Mouse (Mus musculus) hindbrain, embryonic 12.5 days (tissue): ENCODE measurements around the gene Kctd11. TPM values are rescaled to one million over a fixed set of nuclear protein-coding genes. Genes with fewer than 3 reads are reported as not detected.
A peak's percentile ranks its signal among the peaks of the same experiment; 100 is the strongest.

Source experiments
- ATAC-seq: fragments of 200-750 bp; cut with Nextera tagmentation; 2 replicates; pipeline ENCODE4 v1.8.0; 2017; ENCODE audit warnings: moderate TSS enrichment; ENCODE audit not compliant: low FRiP score
- H3K27ac ChIP-seq: fragments of 300-500 bp; sonication (generic); 2 replicates; pipeline ENCODE4 v1.5.1; 2016; ENCODE audit warnings: mild to moderate bottlenecking
- H3K27me3 ChIP-seq: fragments of 300-500 bp; sonication (generic); 2 replicates; pipeline ENCODE4 v1.6.1; 2016; ENCODE audit warnings: mild to moderate bottlenecking
- H3K36me3 ChIP-seq: fragments of 300-500 bp; sonication (generic); 2 replicates; pipeline ENCODE4 v1.6.1; 2016; ENCODE audit warnings: mild to moderate bottlenecking
- H3K4me1 ChIP-seq: fragments of 300-500 bp; sonication (generic); 2 replicates; pipeline ENCODE4 v1.6.1; 2016
- H3K4me2 ChIP-seq: fragments of 300-500 bp; sonication (generic); replicated peaks from 2 replicates; pipeline ENCODE4 v1.6.1; 2016; ENCODE audit warnings: mild to moderate bottlenecking
- H3K4me3 ChIP-seq: fragments of 300-500 bp; sonication (generic); 2 replicates; pipeline ENCODE4 v1.5.1; 2016; ENCODE audit warnings: mild to moderate bottlenecking
- H3K9ac ChIP-seq: fragments of 300-500 bp; sonication (generic); 2 replicates; pipeline ENCODE4 v1.6.1; 2016; ENCODE audit warnings: mild to moderate bottlenecking, moderate library complexity
- H3K9me3 ChIP-seq: fragments of 300-500 bp; sonication (generic); replicated peaks from 2 replicates; pipeline ENCODE4 v1.6.1; 2016; ENCODE audit warnings: mild to moderate bottlenecking
- WGBS: fragments of 180-500 bp; shearing (Covaris S2); methylation state at CpG from one replicate; pipeline ENCODE4 v1.1.7; 2016; 5-methylcytosine and 5-hydroxymethylcytosine counted together
- polyA plus RNA-seq: library from polyadenylated mRNA; unstranded; fragments of >200 nt; fragmentation: Nextera tagmentation; extraction: Ambion mirVana; gene quantifications from 2 replicates; pipeline ENCODE4 v1.2.1, GENCODE M21; 2016

Gene Kctd11
- polyA plus RNA-seq, 1 experiment from 2014 or later, result 3.2 TPM

DNA sequence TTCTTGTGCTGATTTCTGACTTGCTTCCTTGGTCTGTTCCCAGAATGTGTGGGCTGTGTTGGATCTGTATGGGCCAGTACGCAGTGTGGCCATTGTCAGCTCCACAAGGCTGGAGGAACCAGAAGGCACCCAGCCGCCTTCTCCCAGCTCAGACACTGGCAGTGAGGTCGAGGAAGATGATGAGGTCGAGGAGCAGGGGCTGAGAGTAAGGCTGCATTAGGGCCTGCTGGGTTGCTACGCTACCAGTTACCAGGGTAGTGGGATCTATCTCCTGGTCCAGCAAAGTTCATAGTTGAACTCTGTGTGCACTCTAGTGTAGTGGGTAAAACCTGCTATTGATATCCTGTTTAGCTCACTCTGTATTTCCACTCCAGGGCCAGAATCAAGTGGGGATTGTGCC lies 28.0 kb upstream of the Kctd11 start:
- WGBS, result 94% methylated on average over 5 of the region's 5 CpGs
- no peaks in the 10 kb centered on the region for H3K9me3 ChIP-seq
- H3K9ac ChIP-seq, result no peak overlapping the region
- no peak overlapping the region for H3K27ac ChIP-seq
- H3K4me1 ChIP-seq, result peaks cover 7% of the 10 kb centered on the region
- no peaks in the 10 kb centered on the region for H3K27me3 ChIP-seq
- no peak overlapping the region for H3K4me2 ChIP-seq
- no peak overlapping the region for H3K4me3 ChIP-seq
- H3K36me3 ChIP-seq, result peaks cover 91% of the 10 kb centered on the region
- no peak for ATAC-seq

DNA sequence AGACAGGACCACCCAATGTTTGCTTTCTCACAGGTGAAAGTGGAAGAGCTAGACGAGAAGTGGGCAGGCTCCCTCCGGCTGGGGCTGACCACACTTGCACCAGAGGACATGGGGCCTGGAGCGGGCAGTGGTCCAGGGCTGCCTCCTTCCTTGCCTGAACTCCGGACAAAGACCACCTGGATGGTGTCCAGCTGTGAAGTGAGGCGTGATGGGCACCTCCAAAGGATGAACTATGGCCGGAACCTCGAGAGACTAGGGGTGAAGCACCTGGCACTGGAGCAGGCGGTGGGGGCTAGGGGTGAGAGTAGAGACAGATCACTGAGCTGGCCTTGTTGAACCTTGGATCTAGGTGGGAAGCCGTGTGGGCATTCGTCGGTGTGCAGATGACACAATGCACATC lies 27.4 kb upstream of the Kctd11 start:
- Histone ChIP-seq H3K4me1 (peaks cover 7% of the 10 kb centered on the region), H3K9ac (no peak overlapping the region), H3K4me2 (no peak overlapping the region), H3K9me3 (no peaks in the 10 kb centered on the region), H3K27ac (no peak overlapping the region), H3K4me3 (no peak overlapping the region), H3K36me3 (peaks cover 96% of the 10 kb centered on the region), H3K27me3 (no peaks in the 10 kb centered on the region)
- 94% methylated on average over 11 of the region's 11 CpGs for WGBS
- no peak for ATAC-seq

- WGBS, result 95% methylated on average over 9 of the region's 9 CpGs
- Histone ChIP-seq H3K9me3 (no peaks in the 10 kb centered on the region), H3K36me3 (peaks cover 57% of the 10 kb centered on the region), H3K27ac (no peak overlapping the region), H3K27me3 (no peaks in the 10 kb centered on the region), H3K9ac (no peak overlapping the region), H3K4me3 (no peak overlapping the region), H3K4me2 (no peak overlapping the region), H3K4me1 (peaks cover 22% of the 10 kb centered on the region)
- no peak for ATAC-seq
Observed at GRCm38 (mm10) chr11:69904311-69904710, 23.1 kb upstream of the Kctd11 start.

GRCm38 (mm10) chr11:69902972-69903371 lies 21.8 kb upstream of the Kctd11 start:
- H3K36me3 ChIP-seq, result peaks cover 44% of the 10 kb centered on the region
- peak overlapping the region; percentile 93 for H3K4me3 ChIP-seq
- peak overlapping the region; percentile 97; the same call in 1 of the 2 replicates for H3K9ac ChIP-seq
- peak overlapping the region; percentile 96 for H3K4me2 ChIP-seq
- H3K27me3 ChIP-seq, result no peaks in the 10 kb centered on the region
- no peaks in the 10 kb centered on the region for H3K9me3 ChIP-seq
- WGBS, result 88% methylated on average over 13 of the region's 13 CpGs
- ATAC-seq, result no peak
- H3K4me1 ChIP-seq, result peaks cover 35% of the 10 kb centered on the region
- H3K27ac ChIP-seq, result no peak overlapping the region

GRCm38 (mm10) chr11:69901993-69902392 lies 20.8 kb upstream of the Kctd11 start:
- under 1% methylated on average over 32 of the region's 39 CpGs for WGBS
- Histone ChIP-seq H3K36me3 (peaks cover 34% of the 10 kb centered on the region), H3K4me3 (peak overlapping the region; percentile 93), H3K9me3 (no peaks in the 10 kb centered on the region), H3K9ac (peak overlapping the region; percentile 97), H3K27me3 (no peaks in the 10 kb centered on the region), H3K27ac (peak overlapping the region; percentile 89), H3K4me2 (peak overlapping the region; percentile 96), H3K4me1 (peaks cover 35% of the 10 kb centered on the region)
- ATAC-seq, result peak; percentile 0; the same call in 1 of the 2 replicates

DNA sequence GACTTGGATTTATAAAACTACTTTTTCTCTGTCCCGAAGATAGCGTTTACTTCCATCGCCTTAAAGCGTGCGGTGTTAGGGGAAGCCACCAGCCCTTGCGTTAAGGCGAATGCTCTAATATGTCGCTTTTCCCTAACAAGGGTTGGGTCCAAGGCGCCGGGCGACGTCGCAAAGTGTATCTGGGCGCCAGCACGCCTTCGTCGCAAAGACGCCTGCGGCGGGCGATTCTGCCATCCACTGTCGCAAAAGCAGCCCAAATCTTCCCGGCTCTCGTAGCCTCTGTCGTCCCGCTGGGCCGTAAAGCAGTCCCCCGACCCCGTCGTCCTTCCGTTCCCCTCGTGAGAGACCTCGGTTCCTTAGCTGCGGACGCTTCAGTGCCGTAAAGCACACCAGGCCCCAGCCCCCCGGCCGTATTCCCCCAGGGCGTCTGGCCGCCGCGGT lies 20.2 kb upstream of the Kctd11 start:
- Histone ChIP-seq H3K9ac (peak overlapping the region; percentile 97), H3K4me3 (peak overlapping the region; percentile 93), H3K27ac (peak overlapping the region; percentile 89), H3K9me3 (no peaks in the 10 kb centered on the region), H3K36me3 (peaks cover 28% of the 10 kb centered on the region), H3K27me3 (no peaks in the 10 kb centered on the region), H3K4me2 (peak overlapping the region; percentile 96), H3K4me1 (peaks cover 35% of the 10 kb centered on the region)
- peak; percentile 71 for ATAC-seq
- under 1% methylated on average over 42 of the region's 42 CpGs for WGBS

DNA sequence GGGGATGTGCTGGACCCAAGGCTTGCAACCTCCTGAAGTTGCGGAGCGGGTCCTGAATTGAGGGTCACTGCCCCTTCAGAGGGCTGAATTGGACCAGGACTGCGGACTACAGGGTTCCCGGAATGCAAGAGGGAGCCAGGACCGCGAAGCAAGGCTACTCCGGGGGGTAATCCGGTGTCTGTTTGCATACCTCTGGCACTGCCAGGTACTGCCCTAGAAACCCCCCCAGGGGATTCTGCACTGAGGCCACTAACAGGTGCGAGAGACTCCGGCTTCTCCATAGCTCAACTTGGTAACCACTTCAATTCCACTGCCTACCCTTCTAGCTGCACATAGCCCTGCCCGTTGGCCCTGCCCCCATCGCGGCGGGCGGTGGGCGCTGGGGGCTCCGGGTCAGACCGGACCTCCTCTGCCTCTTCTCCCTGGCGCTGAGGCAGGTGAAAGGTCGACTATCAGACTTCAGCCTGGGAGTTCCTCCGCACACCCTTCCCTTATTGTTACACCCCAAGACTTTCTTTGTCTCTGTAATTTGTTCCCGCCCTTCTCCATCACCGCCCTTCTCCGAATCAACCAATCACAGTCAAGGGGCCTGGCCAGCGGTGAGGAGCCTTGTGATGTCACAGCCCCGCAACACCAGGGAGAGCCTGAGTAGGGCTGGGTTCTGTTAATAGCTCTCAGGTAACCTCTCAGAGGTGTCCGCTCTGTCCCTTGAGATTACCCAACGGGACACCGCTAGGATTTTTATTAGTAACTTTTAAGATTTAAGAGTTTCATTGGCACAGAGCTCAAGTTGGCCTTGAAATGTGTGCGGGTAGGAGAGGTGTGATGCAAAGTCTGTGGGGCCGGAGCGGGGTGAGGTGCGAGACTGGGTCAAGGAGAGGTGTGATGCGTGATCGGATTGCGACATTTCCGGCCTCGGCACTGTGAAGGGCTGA lies 19.5 kb upstream of the Kctd11 start, which contains the start of the genes 2810408A11Rik and Neurl4:
Gene 2810408A11Rik, minus strand, starts transcription at position 517 of the 935 bp plus-strand sequence.
Gene Neurl4, plus strand, starts transcription at position 602 of the 935 bp plus-strand sequence.
- WGBS, result under 1% methylated on average over 38 of the region's 38 CpGs
- Histone ChIP-seq H3K27ac (peak within 1 kb of the TSS; percentile 89), H3K4me3 (peak within 1 kb of the TSS; percentile 93), H3K9ac (peak within 1 kb of the TSS; percentile 97), H3K4me1 (peaks cover 35% of the 10 kb centered on the region), H3K9me3 (no peaks in the 10 kb centered on the region), H3K36me3 (peaks cover 22% of the 10 kb centered on the region), H3K4me2 (peak within 1 kb of the TSS; percentile 96), H3K27me3 (no peaks in the 10 kb centered on the region)
- peak; percentile 95 for ATAC-seq

DNA sequence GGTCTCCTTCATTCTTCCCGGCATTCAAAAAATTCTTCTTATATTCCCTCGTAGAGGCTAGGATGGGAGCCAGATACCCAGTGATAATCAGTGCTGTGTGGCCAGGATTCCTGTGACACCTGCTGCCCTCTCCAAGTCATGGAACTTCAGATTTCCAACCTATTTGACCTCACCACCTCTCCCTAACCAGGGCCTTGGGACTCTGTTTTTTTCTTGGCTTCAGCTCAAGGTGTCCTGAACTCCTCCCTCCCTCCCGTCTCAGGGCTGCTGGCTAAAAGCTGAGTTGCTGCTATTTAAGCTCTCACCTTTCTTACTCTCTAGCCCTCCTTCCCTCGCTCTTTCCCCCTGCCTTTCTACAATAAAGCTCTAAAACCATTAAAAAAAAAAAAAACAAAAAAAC lies 18.7 kb upstream of the Kctd11 start:
- no peak for ATAC-seq
- H3K4me3 ChIP-seq, result peak overlapping the region; percentile 93
- H3K27ac ChIP-seq, result no peak overlapping the region
- peaks cover 35% of the 10 kb centered on the region for H3K4me1 ChIP-seq
- 17% methylated on average over 4 of the region's 4 CpGs for WGBS
- peak overlapping the region; percentile 97 for H3K9ac ChIP-seq
- H3K36me3 ChIP-seq, result peaks cover 13% of the 10 kb centered on the region
- no peaks in the 10 kb centered on the region for H3K9me3 ChIP-seq
- H3K4me2 ChIP-seq, result peak overlapping the region; percentile 96
- no peaks in the 10 kb centered on the region for H3K27me3 ChIP-seq

DNA sequence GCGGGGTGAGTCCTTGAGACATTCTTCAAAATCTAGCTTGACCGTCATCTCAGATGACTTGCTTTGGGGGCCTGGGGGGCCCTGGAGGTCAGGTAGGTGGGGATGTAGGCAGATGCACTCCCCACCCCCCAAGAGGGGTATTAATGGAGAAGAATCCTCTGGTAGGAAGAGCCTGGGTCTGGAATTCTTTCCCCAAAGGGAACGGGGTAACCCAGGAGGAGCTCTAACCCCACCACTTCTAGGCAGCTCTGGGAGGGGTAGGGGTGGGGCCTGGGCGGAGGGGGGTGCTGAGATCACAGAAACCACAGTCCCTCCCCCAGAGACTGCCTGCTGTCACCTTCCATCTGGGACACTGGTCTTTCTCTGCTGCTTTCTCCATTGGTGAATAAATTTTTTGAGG lies 14.1 kb upstream of the Kctd11 start, which contains the start of gene Acap1:
Gene Acap1, minus strand, starts transcription at position 249 of the 400 bp plus-strand sequence.
- peaks cover 19% of the 10 kb centered on the region for H3K4me1 ChIP-seq
- no peak within 1 kb of the TSS for H3K4me3 ChIP-seq
- 79% methylated on average over 4 of the region's 4 CpGs for WGBS
- no peaks in the 10 kb centered on the region for H3K9me3 ChIP-seq
- H3K36me3 ChIP-seq, result no peaks in the 10 kb centered on the region
- ATAC-seq, result no peak
- H3K4me2 ChIP-seq, result no peak within 1 kb of the TSS
- H3K9ac ChIP-seq, result no peak within 1 kb of the TSS
- H3K27ac ChIP-seq, result no peak within 1 kb of the TSS
- H3K27me3 ChIP-seq, result no peaks in the 10 kb centered on the region

- Histone ChIP-seq H3K4me3 (no peak overlapping the region), H3K9me3 (no peaks in the 10 kb centered on the region), H3K27ac (no peak overlapping the region), H3K27me3 (no peaks in the 10 kb centered on the region), H3K4me2 (no peak overlapping the region), H3K9ac (no peak overlapping the region), H3K36me3 (no peaks in the 10 kb centered on the region), H3K4me1 (peaks cover 17% of the 10 kb centered on the region)
- ATAC-seq, result no peak
- 86% methylated on average over 5 of the region's 5 CpGs for WGBS
Observed at GRCm38 (mm10) chr11:69894671-69895070, 13.5 kb upstream of the Kctd11 start.

DNA sequence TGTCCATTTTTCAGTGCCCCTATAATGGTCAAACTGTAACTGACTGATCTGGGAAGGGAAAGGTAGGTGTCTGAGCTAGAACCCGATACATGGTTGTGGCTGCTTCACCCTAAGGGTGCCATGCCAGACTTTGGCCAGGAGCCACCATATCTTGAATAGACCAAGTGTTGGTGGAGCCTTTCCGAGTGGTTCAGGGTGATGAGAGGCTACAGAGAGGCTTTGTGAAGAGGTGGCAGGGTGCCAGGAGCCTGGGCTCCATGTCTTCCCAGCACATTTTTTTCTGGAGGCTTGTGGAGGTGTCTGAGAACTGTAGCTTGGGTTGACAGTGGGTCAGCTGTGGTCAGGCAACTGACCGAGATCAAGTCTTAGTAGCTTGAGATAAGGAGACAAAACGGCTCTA lies 10.3 kb upstream of the Kctd11 start:
- Histone ChIP-seq H3K4me3 (no peak overlapping the region), H3K9me3 (no peaks in the 10 kb centered on the region), H3K27me3 (no peaks in the 10 kb centered on the region), H3K4me1 (no peaks in the 10 kb centered on the region), H3K9ac (no peak overlapping the region), H3K27ac (no peak overlapping the region), H3K4me2 (no peak overlapping the region), H3K36me3 (no peaks in the 10 kb centered on the region)
- WGBS, result 78% methylated on average over 4 of the region's 4 CpGs
- ATAC-seq, result no peak

DNA sequence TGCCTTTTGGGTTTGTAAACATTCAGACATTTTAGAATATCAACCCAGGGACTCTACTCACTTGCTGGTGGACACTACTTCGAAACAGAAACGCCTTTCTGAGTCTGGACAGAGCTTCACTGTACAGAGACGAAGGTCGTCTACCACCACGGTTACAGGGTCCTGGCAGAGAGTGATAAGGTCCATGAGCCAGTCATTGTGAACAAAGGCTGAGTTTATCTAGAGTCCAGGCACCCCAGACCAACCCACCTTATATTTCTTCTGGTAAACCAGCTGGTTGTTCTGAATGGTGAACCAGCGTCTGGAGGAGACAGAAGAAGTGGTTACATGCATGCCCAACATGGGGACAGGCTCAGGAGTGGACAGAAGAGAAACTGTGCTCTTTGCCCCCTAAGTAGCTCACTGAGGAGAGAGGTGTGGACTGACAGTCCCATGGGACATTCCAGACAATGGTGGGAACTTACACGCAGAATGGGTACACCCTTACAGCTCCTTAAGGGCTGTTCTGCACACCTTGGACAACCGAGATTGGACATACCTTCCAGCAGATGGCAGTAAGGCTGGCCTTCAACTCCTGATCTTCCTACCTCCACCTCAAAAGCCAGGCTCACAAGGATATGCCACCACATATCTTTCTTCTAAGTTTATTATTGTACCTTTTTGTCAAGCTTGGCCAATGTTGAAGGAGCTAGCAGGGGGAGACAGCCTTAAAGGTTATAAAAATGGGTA lies 5.9 kb upstream of the Kctd11 start:
- no peak for ATAC-seq
- 75% methylated on average over 8 of the region's 8 CpGs for whole genome bisulfite sequencing
- no peaks in the 10 kb centered on the region for H3K9me3 ChIP-seq
- H3K4me3 ChIP-seq, result no peak overlapping the region
- H3K36me3 ChIP-seq, result no peaks in the 10 kb centered on the region
- no peaks in the 10 kb centered on the region for H3K4me1 ChIP-seq
- no peak overlapping the region for H3K27ac ChIP-seq
- no peak overlapping the region for H3K4me2 ChIP-seq
- peaks cover 6% of the 10 kb centered on the region for H3K27me3 ChIP-seq
- no peak overlapping the region for H3K9ac ChIP-seq
